Mouse (Mus musculus): ENCODE measurements at regions not wholly inside any gene's neighbourhood (a gene's known extent, or its start where the extent isn't known, plus 50 kb on each side); places are given as distances from the start of the nearest gene placed in this dataset.

DNA sequence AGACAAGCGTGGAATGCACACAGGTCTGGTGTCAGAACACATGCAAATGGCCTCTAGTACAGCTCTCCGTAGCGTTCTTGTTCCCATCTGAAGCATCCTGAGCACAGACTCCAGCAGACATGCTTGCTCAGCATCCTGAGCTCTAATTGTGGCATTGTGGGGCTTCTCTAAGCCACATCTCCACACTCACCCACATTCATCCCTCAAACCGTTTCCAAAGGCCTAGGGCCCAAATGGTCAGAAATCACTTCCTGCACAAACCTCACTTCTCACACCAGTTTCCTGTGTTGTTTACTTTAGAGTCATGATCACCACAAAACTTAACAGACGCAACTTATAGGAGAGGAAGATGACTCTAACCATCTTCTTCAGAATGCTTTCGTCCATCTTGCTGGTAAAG lies 358.1 kb downstream of the Setd4 start:
- TF ChIP-seq ZNF384 (IDR thresholded peaks at IDR 0.05; ENCODE audit: low read depth, low read length) (no peak), ZC3H11A (IDR thresholded peaks at IDR 0.05; ENCODE audit: borderline replicate concordance, low read depth, low read length) (no peak), CHD2 (IDR thresholded peaks at IDR 0.05; ENCODE audit: low read depth, low read length) (no peak), HCFC1 (IDR thresholded peaks at IDR 0.05; ENCODE audit: borderline replicate concordance, insufficient read depth, low read length) (no peak), MAFK (IDR thresholded peaks at IDR 0.05; ENCODE audit: insufficient read depth, low read depth, low read length) (no peak)
